Mouse (Mus musculus): ENCODE measurements around the gene Hoxd9. TPM values are rescaled to one million over a fixed set of nuclear protein-coding genes. Genes with fewer than 3 reads are reported as not detected.

Hoxd9 gene
- polyA plus RNA-seq, 1 experiment from 2014 or later, result not detected

DNA sequence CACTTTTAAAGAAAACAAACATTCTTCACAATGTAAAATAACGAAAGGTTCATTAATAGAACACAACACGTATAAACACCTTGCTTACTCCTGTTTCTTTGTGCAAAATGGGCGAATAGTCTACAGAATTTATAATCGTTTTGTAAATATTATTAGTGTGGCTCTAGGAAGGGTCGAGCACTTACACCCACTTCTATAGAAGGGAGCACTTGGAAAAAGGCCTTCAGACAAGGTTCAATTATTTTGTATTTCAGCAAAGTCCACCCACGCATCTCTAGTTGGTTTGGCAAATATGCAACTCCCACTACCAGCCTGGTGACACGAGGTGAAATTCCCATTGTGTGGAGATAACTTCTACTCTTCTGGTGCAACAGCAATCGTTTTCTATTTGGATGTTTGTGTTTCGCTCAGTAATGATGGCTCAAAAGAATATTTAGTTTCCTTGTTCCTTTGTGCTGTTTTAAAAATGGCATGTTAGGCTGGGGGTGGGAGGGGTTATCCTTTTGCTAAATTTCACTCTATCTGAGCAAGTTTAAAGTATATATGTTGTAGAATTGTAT lies 51.0 kb downstream of the Hoxd9 start:
- no peak overlapping the region for H3K9ac ChIP-seq
- no peak overlapping the region for H3K4me2 ChIP-seq
- 3% methylated on average over 9 of the region's 9 CpGs for WGBS
- peaks cover 100% of the 10 kb centered on the region for H3K27me3 ChIP-seq
- H3K27ac ChIP-seq, result no peak overlapping the region
- H3K9me3 ChIP-seq (replicated peaks), result no peaks in the 10 kb centered on the region
- H3K4me3 ChIP-seq, result no peak overlapping the region
- ATAC-seq, result no peak
- peaks cover 19% of the 10 kb centered on the region for H3K4me1 ChIP-seq
- no peaks in the 10 kb centered on the region for H3K36me3 ChIP-seq (ENCODE audit: poor library complexity, severe bottlenecking)

DNA sequence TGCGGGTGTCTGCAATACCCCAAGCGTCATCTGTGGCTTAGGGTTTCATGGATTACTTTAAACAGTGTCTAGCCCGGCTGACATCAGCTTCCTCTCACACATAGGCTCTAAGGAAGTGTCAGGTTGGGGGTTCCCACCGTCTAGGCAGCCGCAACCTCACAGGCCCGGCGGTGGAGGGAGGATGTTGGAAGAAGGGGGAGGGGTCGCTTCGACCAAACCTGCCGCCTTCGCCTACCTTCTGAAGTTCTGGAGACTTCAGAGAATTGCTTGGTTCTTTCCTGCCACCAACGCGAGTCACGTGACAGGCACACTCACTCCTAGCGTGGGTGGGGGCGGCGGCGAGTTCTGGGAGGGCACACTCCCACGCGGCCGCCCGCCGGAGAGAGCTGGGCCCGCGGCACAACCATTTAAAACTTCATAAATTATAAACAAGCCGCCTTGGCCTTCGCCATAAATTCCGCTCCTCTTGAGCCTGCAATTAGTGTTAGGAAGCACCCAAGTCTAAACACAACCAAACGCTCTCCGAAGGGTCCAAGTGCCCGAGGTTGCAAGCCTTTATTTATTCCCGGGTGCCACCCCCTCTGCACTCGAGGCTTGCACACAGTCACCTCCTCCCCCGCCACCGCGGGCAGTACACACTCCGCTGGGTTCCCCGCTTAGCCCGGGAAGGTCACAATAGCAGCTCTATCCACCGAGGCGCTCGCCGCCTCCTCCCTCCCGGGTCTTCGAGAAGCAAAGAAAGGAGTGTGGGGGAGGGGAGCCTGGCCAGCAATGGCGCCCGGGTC lies 52.0 kb downstream of the Hoxd9 start:
- peak; percentile 36; the same call in 1 of the 2 replicates for ATAC-seq
- 0% methylated on average over 47 of the region's 47 CpGs for WGBS
- Histone ChIP-seq H3K4me1 (peaks cover 19% of the 10 kb centered on the region), H3K9ac (no peak overlapping the region), H3K4me2 (peak overlapping the region; percentile 53), H3K4me3 (peak overlapping the region; percentile 25), H3K36me3 (ENCODE audit: poor library complexity, severe bottlenecking) (no peaks in the 10 kb centered on the region), H3K27ac (no peak overlapping the region), H3K9me3 (replicated peaks) (no peaks in the 10 kb centered on the region), H3K27me3 (peaks cover 100% of the 10 kb centered on the region)

MicroRNAs within 50 kb of the gene (microRNA counts, 519-probe panel; counts per million panel counts)
- microRNA mmu-miR-10b, result 177 counts per million, percentile 53 among the panel's probes with 10 or more counts

Small RNA genes lying within 50 kb of the gene (microRNA-seq; reads per million reads assigned to microRNA genes)
- gene Gm44463, result not detected
- 97.7 reads per million, percentile 50 among the genes with 10 or more reads in this experiment for gene Mir10b

Other genes with a start within 250 kb of the Hoxd9 start
- gene Lnpk, start 118.3 kb upstream of the Hoxd9 start, polyA plus RNA-seq (2015; fragmentation: Nextera tagmentation; extraction: Ambion mirVana), result 50.3 and 54.0 TPM in 2 replicates
- not detected in 2 replicates for gene Evx2, start 38.2 kb upstream of the Hoxd9 start, polyA plus RNA-seq (2015; fragmentation: Nextera tagmentation; extraction: Ambion mirVana)
- gene Hoxd13, start 29.4 kb upstream of the Hoxd9 start, polyA plus RNA-seq (2015; fragmentation: Nextera tagmentation; extraction: Ambion mirVana), result not detected in 2 replicates
- gene Hoxd12, start 22.7 kb upstream of the Hoxd9 start, polyA plus RNA-seq (2015; fragmentation: Nextera tagmentation; extraction: Ambion mirVana), result not detected in 2 replicates
- not detected in 2 replicates for gene Hoxd11, start 18.2 kb upstream of the Hoxd9 start, polyA plus RNA-seq (2015; fragmentation: Nextera tagmentation; extraction: Ambion mirVana)
- not detected in 2 replicates for gene Hoxd10, start 5.8 kb upstream of the Hoxd9 start, polyA plus RNA-seq (2015; fragmentation: Nextera tagmentation; extraction: Ambion mirVana)
- not detected in 2 replicates for gene Hoxd8, start 6.9 kb downstream of the Hoxd9 start, polyA plus RNA-seq (2015; fragmentation: Nextera tagmentation; extraction: Ambion mirVana)
- gene Hoxd3, start 14.2 kb downstream of the Hoxd9 start, polyA plus RNA-seq (2015; fragmentation: Nextera tagmentation; extraction: Ambion mirVana), result not detected in 2 replicates
- not detected in 2 replicates for gene Hoxd4, start 14.2 kb downstream of the Hoxd9 start, polyA plus RNA-seq (2015; fragmentation: Nextera tagmentation; extraction: Ambion mirVana)
- gene Gm28230, start 29.0 kb downstream of the Hoxd9 start, polyA plus RNA-seq (2015; fragmentation: Nextera tagmentation; extraction: Ambion mirVana), result not detected in 2 replicates
- not detected in 2 replicates for gene Hoxd1, start 65.3 kb downstream of the Hoxd9 start, polyA plus RNA-seq (2015; fragmentation: Nextera tagmentation; extraction: Ambion mirVana)
- gene Mtx2, start 128.1 kb downstream of the Hoxd9 start, polyA plus RNA-seq (2015; fragmentation: Nextera tagmentation; extraction: Ambion mirVana), result 116 and 136 TPM in 2 replicates